Mouse (Mus musculus): ENCODE measurements around the gene Spred3.

Gene Spred3

GRCm38 (mm10) chr7:29134230-29134629 is 36.0 kb downstream of the Spred3 start:
- peak; percentile 49 for DNase-seq (ENCODE audit: extremely low read depth, low read depth)

DNA sequence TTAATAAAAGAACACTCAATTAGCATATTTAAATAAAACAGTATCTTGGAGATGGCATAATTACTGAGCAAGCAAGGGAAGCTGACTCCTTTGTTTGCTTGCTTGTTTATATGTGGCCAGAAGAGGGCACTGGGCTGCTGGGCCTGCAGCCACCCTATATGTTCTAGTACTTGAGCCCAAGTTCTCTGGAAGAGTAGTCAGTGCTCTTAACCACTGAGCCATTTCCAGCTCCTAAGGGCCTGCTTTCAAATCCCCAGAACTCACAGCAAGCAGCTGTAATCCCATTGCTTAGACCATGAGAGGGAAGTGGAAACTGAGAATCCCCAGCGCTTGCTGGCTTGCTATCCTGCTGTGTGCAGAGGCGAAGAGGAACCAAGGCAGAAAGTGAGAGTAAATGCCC is 41.5 kb downstream of the Spred3 start:
- peak; percentile 42 for DNase-seq (ENCODE audit: extremely low read depth, low read depth)

DNA sequence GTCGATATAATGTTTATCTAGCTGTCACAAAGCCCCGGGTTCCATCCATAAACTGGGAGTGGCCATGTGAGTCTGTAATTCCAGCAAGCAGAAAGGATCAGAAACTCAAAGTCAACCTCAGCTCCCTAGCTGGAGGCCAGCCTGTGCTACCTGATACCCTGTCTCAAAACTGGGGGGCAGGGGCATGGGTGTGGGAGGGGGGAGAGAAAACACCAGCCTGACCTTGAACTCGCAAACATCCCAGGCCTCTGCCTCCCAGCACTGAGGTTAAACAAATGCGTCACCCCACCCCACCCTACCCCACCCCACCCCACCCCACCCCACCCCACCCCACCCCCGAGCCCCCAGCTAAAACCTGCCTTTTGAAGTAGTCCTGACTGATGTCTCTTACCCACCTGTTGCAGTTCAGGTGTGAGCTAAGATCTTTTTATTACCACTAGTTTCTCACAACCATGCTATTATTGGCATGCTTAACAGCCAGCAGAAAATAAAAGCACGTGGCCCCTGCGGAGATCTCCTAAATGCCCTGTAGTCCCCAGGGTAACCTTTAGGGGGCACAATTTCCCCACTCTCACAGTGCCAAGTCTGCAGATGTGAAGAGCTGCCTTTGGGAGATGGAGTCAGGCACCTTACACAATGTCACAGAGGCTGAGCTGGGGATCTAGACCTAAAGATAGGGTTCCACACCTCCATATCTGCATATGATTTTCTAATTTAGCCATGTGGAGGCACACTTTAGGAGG is 43.9 kb downstream of the Spred3 start:
- peak; percentile 72 for DNase-seq (ENCODE audit: extremely low read depth, low read depth)

GRCm38 (mm10) chr7:29124970-29125369 is 45.2 kb downstream of the Spred3 start, which contains the start of gene Ryr1:
Ryr1 (minus strand) TSS chr7:29125179.
- peak; percentile 75 for DNase-seq (ENCODE audit: extremely low read depth, low read depth)

- DNase-seq (ENCODE audit: extremely low read depth, low read depth) = no peak
Observed at GRCm38 (mm10) chr7:29123531-29124358, 46.5 kb downstream of the Spred3 start.

- no peak for DNase-seq (ENCODE audit: extremely low read depth, low read depth)
Observed at GRCm38 (mm10) chr7:29122821-29123220, 47.4 kb downstream of the Spred3 start.

DNA sequence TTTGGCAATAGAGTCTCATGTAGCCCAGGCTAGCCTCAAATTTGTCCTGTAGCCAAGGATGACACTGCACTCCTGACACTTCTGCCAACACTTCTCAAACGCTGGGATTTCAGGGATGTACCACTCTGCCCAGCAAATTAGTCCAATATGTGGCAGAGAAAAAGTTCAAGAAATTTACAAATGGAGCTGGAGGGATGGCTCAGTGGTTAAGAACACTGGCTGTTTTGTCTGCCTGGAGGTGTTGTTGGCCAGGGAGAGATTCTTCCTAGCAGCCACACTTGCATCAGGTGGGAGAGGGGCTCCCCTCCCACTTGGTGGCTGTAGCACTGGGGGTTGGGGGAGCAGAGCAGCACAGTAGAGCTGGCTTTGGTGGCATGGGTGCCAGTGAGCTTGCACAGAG is 50.7 kb downstream of the Spred3 start:
- DNase-seq (ENCODE audit: extremely low read depth, low read depth) = no peak

GRCm38 (mm10) chr7:29118142-29118851 is 51.9 kb downstream of the Spred3 start:
- no peak for DNase-seq (ENCODE audit: extremely low read depth, low read depth)

GRCm38 (mm10) chr7:29108992-29109955 is 60.9 kb downstream of the Spred3 start:
- DNase-seq (ENCODE audit: extremely low read depth, low read depth) = no peak

Data from MEL-GATA-1-ER (cell line).